Mouse (Mus musculus): Measurements from ENCODE around the gene Gtsf1.

The Gtsf1 gene

GRCm38 (mm10) chr15:103388556-103389145 is 41.6 kb downstream of the Gtsf1 start:
- Histone ChIP-seq H3K36me3 (ENCODE audit: control insufficient read depth, insufficient read depth, low read length, poor library complexity, severe bottlenecking) (no peaks in the 10 kb centered on the region), H3K27me3 (ENCODE audit: control insufficient read depth, insufficient read depth, low read length, poor library complexity, severe bottlenecking) (no peaks in the 10 kb centered on the region)
- DNase-seq (ENCODE audit: low read depth, low spot score) = peak; percentile 57

GRCm38 (mm10) chr15:103383771-103384488 is 46.3 kb downstream of the Gtsf1 start:
- no peaks in the 10 kb centered on the region for H3K27me3 ChIP-seq (ENCODE audit: control insufficient read depth, insufficient read depth, low read length, poor library complexity, severe bottlenecking)
- H3K36me3 ChIP-seq (ENCODE audit: control insufficient read depth, insufficient read depth, low read length, poor library complexity, severe bottlenecking) = no peaks in the 10 kb centered on the region
- DNase-seq (ENCODE audit: low read depth, low spot score) = no peak

GRCm38 (mm10) chr15:103382795-103383406 is 47.4 kb downstream of the Gtsf1 start:
- Histone ChIP-seq H3K27me3 (ENCODE audit: control insufficient read depth, insufficient read depth, low read length, poor library complexity, severe bottlenecking) (no peaks in the 10 kb centered on the region), H3K36me3 (ENCODE audit: control insufficient read depth, insufficient read depth, low read length, poor library complexity, severe bottlenecking) (no peaks in the 10 kb centered on the region)
- DNase-seq (ENCODE audit: low read depth, low spot score) = no peak

GRCm38 (mm10) chr15:103382075-103382474 is 48.2 kb downstream of the Gtsf1 start:
- DNase-seq (ENCODE audit: low read depth, low spot score) = no peak
- Histone ChIP-seq H3K27me3 (ENCODE audit: control insufficient read depth, insufficient read depth, low read length, poor library complexity, severe bottlenecking) (no peaks in the 10 kb centered on the region), H3K36me3 (ENCODE audit: control insufficient read depth, insufficient read depth, low read length, poor library complexity, severe bottlenecking) (no peaks in the 10 kb centered on the region)

- DNase-seq (ENCODE audit: low read depth, low spot score) = no peak
- Histone ChIP-seq H3K27me3 (ENCODE audit: control insufficient read depth, insufficient read depth, low read length, poor library complexity, severe bottlenecking) (no peaks in the 10 kb centered on the region), H3K36me3 (ENCODE audit: control insufficient read depth, insufficient read depth, low read length, poor library complexity, severe bottlenecking) (no peaks in the 10 kb centered on the region)
Measured at GRCm38 (mm10) chr15:103378665-103379356, 51.5 kb downstream of the Gtsf1 start.

GRCm38 (mm10) chr15:103377752-103378664 is 52.3 kb downstream of the Gtsf1 start:
- no peak for DNase-seq (ENCODE audit: low read depth, low spot score)
- H3K36me3 ChIP-seq (ENCODE audit: control insufficient read depth, insufficient read depth, low read length, poor library complexity, severe bottlenecking) = no peaks in the 10 kb centered on the region
- no peaks in the 10 kb centered on the region for H3K27me3 ChIP-seq (ENCODE audit: control insufficient read depth, insufficient read depth, low read length, poor library complexity, severe bottlenecking)

- no peaks in the 10 kb centered on the region for H3K36me3 ChIP-seq (ENCODE audit: control insufficient read depth, insufficient read depth, low read length, poor library complexity, severe bottlenecking)
- no peak for DNase-seq (ENCODE audit: low read depth, low spot score)
- H3K27me3 ChIP-seq (ENCODE audit: control insufficient read depth, insufficient read depth, low read length, poor library complexity, severe bottlenecking) = no peaks in the 10 kb centered on the region
Measured at GRCm38 (mm10) chr15:103376837-103377269, 53.4 kb downstream of the Gtsf1 start.

- Histone ChIP-seq H3K27me3 (ENCODE audit: control insufficient read depth, insufficient read depth, low read length, poor library complexity, severe bottlenecking) (no peaks in the 10 kb centered on the region), H3K36me3 (ENCODE audit: control insufficient read depth, insufficient read depth, low read length, poor library complexity, severe bottlenecking) (no peaks in the 10 kb centered on the region)
- no peak for DNase-seq (ENCODE audit: low read depth, low spot score)
Measured at GRCm38 (mm10) chr15:103375112-103375800, 55.0 kb downstream of the Gtsf1 start.

- H3K36me3 ChIP-seq (ENCODE audit: control insufficient read depth, insufficient read depth, low read length, poor library complexity, severe bottlenecking) = no peaks in the 10 kb centered on the region
- no peak for DNase-seq (ENCODE audit: low read depth, low spot score)
- H3K27me3 ChIP-seq (ENCODE audit: control insufficient read depth, insufficient read depth, low read length, poor library complexity, severe bottlenecking) = no peaks in the 10 kb centered on the region
Measured at GRCm38 (mm10) chr15:103372461-103372860, 57.8 kb downstream of the Gtsf1 start.

GRCm38 (mm10) chr15:103371741-103372140 is 58.5 kb downstream of the Gtsf1 start:
- H3K27me3 ChIP-seq (ENCODE audit: control insufficient read depth, insufficient read depth, low read length, poor library complexity, severe bottlenecking) = no peaks in the 10 kb centered on the region
- DNase-seq (ENCODE audit: low read depth, low spot score) = no peak
- no peaks in the 10 kb centered on the region for H3K36me3 ChIP-seq (ENCODE audit: control insufficient read depth, insufficient read depth, low read length, poor library complexity, severe bottlenecking)

- no peaks in the 10 kb centered on the region for H3K27me3 ChIP-seq (ENCODE audit: control insufficient read depth, insufficient read depth, low read length, poor library complexity, severe bottlenecking)
- H3K36me3 ChIP-seq (ENCODE audit: control insufficient read depth, insufficient read depth, low read length, poor library complexity, severe bottlenecking) = no peaks in the 10 kb centered on the region
- DNase-seq (ENCODE audit: low read depth, low spot score) = no peak
Measured at GRCm38 (mm10) chr15:103371208-103371607, 59.1 kb downstream of the Gtsf1 start.

GRCm38 (mm10) chr15:103370462-103370861 is 59.8 kb downstream of the Gtsf1 start:
- H3K27me3 ChIP-seq (ENCODE audit: control insufficient read depth, insufficient read depth, low read length, poor library complexity, severe bottlenecking) = no peaks in the 10 kb centered on the region
- no peak for DNase-seq (ENCODE audit: low read depth, low spot score)
- no peaks in the 10 kb centered on the region for H3K36me3 ChIP-seq (ENCODE audit: control insufficient read depth, insufficient read depth, low read length, poor library complexity, severe bottlenecking)

GRCm38 (mm10) chr15:103369123-103369522 is 61.1 kb downstream of the Gtsf1 start:
- Histone ChIP-seq H3K36me3 (ENCODE audit: control insufficient read depth, insufficient read depth, low read length, poor library complexity, severe bottlenecking) (no peaks in the 10 kb centered on the region), H3K27me3 (ENCODE audit: control insufficient read depth, insufficient read depth, low read length, poor library complexity, severe bottlenecking) (no peaks in the 10 kb centered on the region)
- DNase-seq (ENCODE audit: low read depth, low spot score) = no peak
